Mouse (Mus musculus): Measurements from ENCODE around the gene Pdcd11.

DNA sequence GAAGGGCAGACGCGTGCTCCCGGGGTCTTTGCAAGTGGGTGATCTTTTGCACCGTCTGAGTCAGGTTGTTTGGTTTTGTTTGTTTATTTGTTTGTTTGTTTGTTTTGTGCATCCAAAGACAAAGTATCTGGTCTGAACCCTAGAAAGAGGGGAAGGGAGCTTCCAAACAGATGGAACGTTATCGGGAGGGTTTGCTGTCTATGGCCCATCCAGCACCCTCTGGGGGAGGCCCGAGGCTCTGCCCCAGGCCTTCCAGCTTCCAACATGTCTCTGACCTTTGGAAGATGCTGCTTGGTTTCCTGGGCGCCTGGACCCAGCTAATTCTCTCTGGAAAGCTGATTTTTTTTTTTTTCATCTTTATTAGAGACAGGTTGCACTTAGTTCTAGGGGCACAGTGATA is 89.4 kb downstream of the Pdcd11 start:
- TF ChIP-seq CTCF (IDR thresholded peaks at IDR 0.05) (no peak), EP300 (IDR thresholded peaks at IDR 0.05) (no peak)

Data from lung, postnatal 0 days (tissue).